Mouse (Mus musculus) monocyte, adult 5-6 weeks (primary cell): ENCODE measurements at regions not wholly inside any gene's neighbourhood (a gene's known extent, or its start where the extent isn't known, plus 50 kb on each side); places are given as distances from the start of the nearest gene placed in this dataset.
A peak's percentile ranks its signal among the peaks of the same experiment; 100 is the strongest.

Experiments
- ATAC-seq: fragments of 153-309, 156-312 bp; replicated peaks from 2 replicates; pipeline ENCODE4 v1.8.0; 2017; ENCODE audit warnings: mild to moderate bottlenecking; ENCODE audit not compliant: low TSS enrichment, insufficient number of reproducible peaks, severe bottlenecking, poor library complexity, low FRiP score

DNA sequence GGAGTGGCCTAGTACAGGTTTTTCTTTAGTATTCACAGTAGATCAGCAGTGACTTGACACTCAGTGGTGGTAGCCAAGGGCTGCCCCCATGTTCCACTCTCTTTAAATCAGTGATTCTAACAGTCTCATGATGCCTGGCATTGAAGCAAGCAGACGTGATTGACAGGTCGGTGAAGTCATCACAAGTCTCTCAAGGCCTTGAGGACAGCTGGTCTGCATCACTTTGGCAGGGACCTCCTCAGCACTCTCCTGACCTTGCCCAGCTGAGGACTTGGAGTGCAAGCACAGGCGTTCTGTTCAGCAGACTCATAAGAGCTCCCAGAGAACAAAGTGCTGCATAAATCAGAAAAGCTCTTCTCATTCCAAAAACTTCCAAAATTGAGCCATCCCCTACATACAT lies 285.4 kb upstream of the Klf3 start:
- no peak for ATAC-seq

DNA sequence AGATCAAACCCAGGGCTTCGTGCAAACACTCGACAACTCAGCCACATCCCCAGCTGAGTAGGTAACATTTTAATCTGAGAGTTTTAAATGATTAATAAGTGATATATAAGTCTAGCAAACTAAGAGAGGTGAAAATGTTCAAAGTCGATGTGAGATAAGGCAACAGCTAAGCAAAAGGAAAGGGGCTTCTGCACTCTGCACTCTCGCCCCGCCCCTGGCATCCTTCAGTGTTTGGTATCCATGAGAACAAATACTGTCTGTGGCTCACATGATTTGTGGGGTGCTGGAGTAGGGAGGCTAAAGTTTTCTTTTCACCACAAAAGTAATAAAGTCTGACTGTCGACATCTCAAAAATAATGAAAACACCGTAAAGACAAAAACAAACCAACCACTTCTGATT lies 284.2 kb upstream of the Klf3 start:
- ATAC-seq: no peak

GRCm38 (mm10) chr5:64519731-64520130 lies 283.5 kb upstream of the Klf3 start:
- ATAC-seq: no peak

DNA sequence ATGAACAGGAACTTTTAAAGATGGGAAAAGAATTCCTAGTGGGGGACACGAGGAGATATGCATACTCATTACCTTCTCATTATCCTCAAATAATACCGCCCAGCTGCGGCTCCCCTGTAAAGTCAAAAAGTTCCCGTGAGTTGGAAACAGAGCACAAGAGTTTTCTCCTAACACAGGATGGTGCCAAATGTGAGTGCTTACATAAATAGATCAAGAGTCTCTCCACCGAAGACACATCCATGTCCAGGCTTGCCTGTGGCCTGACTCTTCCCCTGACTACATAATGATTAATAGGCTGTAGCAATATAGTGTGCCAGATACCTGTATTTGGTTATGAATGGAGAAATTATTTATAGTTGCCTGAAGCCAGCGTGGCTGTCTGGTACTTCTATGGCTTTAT lies 281.8 kb upstream of the Klf3 start:
- no peak for ATAC-seq

GRCm38 (mm10) chr5:64521969-64522368 lies 281.2 kb upstream of the Klf3 start:
- ATAC-seq: 0 out of 2 replicates have a peak, but pooled peaks have one; percentile 22

- ATAC-seq: no peak
Measured at GRCm38 (mm10) chr5:64526521-64526920, 276.7 kb upstream of the Klf3 start.

- no peak for ATAC-seq
Measured at GRCm38 (mm10) chr5:64527962-64528361, 275.2 kb upstream of the Klf3 start.

DNA sequence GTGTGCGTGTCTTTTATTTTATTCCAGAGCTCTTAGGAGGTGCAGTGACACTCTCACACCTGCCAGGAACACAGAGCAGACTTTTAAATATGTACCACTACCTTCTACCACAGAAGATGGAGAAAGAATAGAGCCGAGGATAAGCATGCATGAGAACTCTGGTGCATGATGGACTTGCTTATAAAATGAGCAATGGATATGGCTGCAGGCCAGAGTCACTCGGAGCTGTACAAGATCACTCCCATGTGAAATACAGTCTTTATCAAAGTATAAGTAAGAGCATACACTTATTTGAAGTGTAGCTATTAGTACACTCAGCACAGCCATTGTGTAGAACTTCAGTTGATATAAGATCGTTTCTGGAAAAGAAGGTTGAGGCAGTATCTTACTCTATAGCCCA lies 268.8 kb upstream of the Klf3 start:
- no peak for ATAC-seq

GRCm38 (mm10) chr5:64534947-64535346 lies 268.2 kb upstream of the Klf3 start:
- ATAC-seq: no peak

GRCm38 (mm10) chr5:64535546-64535945 lies 267.6 kb upstream of the Klf3 start:
- ATAC-seq: no peak

DNA sequence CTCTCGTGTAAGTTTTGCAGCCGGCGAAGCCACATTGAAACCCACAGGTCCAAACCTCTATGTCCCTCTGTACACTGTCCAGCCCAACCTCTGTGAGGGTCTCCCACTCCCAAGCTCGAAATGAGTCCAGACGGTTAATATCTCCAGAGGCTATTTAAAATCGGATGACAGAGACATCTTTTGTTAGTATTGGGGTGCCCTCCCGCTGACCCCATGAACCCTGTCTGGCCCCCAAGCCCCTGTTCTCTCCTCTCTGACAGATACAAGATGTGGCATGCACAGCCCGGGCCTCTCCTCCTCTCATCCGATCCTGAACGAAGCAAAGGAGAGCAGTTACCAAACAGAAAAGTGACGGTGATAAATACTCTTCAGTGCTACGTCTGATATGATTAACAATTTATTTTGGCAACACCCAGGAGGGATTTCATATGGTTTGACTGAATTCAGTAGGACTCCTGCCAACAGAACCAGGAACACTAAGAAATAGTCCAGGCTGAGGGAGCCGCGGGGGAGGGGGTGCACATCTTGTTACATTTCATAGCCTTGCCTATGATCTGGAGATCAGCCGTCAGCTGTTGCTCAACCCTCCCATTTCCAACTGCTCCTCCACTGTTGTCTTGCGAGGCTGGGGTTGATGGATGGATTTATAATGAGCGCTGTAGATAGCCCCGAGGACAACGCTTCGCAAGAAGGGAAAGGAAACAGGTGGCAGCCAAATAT lies 266.6 kb upstream of the Klf3 start:
- no peak for ATAC-seq

DNA sequence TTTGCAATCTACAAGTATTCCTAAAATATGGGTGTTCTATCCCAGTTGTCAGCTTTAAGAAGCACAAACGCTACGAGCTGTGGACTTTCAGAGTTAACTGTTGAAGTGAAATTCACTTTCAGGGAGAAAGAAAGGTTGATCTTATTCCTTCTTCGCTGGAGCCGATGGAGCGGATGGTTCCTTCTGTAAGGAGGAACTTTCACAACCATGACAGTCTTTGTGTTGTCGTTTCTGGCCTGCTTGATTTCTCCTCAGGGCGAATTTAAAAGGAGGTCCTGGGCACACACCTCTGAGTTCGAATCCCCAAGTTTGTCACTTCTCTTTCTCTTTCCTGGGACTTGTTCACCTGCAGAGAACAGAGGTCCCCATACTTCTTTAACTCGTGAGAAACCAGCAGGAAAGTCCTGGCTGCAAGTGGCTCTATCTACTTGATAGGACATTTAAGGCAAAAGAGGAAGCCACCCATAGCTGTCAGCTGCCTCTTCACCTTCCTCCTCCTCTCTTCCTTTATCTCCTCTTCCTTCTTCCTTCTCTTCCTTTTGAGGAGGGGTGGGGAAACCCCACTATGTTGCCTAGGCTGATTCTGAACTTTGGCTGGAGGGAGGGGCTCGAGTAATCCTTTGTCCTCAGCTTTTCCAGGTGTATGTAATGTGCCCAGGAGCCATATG lies 265.9 kb upstream of the Klf3 start:
- peak; percentile 50; the same call in 1 of the 2 replicates for ATAC-seq

GRCm38 (mm10) chr5:64541765-64542164 lies 261.4 kb upstream of the Klf3 start:
- ATAC-seq: no peak

DNA sequence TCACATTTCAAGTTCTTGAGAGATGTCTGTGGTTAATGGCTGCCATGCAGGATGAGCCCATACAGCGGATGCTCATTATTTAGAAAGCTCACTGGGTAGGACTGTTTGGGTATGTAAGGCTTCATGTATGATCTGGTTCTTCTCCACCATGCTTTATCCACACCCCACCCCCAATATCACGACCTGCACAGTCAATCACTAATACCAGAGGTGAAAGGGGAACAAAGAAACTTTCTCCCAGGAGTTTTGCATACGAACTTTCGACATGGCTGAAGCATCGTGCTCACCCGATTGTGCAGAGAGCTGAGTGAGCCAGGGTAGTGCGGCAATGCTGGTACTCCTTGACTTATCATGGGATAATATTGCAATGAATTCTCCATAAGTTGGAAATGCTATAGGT lies 247.3 kb upstream of the Klf3 start:
- no peak for ATAC-seq

DNA sequence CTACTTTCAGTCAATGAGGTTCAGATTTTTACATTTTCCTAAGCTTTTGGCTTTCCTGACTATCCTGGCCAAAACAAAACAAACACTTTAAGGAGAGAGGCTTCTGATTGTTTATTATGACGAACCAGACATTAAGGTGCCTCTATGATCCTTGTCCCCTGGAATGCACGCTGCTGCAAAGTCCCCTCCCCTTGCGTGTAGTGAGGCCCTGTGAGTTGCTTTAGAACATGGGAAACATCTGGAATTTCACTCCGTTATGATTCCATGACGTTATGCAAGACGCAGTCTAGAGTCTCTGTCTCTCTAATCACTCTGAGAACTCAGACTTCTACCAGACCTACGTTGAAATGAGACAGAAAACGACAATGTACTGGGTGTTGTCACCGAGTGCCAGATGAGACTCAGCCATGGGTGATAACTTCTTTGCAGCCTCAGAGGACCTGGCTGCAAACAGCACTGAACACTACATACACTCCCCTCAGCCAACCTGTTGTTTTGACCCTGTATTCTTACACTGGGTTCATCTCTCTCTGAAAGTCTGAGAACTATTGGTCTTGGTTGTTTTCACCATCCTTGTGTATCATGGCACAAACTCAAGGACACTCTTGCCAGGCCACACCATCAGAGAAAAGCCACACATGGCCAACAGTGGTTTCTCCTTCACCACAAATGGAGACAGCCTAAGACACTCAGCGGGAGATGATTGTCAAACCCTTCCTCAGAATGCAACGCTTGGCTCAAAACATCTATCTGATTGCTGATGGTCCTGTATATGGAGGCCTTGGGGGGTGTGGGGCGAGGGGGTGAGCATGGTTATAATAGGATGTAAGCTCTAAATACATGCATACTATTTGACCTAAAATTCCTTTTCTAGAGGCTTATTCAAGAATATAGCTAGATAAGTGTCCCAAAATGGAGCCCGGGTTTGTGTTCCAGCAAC lies 236.5 kb upstream of the Klf3 start:
- no peak for ATAC-seq

- ATAC-seq: no peak
Measured at GRCm38 (mm10) chr5:64567813-64568212, 235.4 kb upstream of the Klf3 start.

- ATAC-seq: no peak
Measured at GRCm38 (mm10) chr5:64568294-64568693, 234.9 kb upstream of the Klf3 start.

GRCm38 (mm10) chr5:64574386-64574785 lies 228.8 kb upstream of the Klf3 start:
- ATAC-seq: no peak

DNA sequence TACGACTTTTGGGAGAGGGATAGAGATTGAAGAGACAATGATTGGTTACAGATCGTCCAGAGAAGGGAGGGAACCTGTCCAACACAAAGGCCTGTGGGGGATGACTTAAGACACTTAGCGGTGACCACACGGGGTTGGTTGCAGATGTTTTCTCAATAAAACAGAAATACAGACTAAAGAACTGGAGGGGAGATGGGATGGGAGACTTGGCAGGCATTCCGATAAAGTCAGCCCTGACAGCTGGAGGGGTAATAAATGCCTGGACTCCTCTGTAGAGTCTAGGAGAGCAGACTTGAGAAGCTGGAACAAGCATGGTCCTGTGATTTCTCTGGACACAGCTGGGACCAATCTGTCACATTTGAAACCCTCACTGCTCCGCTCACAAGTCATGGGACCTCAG lies 227.3 kb upstream of the Klf3 start:
- no peak for ATAC-seq
